Mouse (Mus musculus) heart, postnatal 25 days (tissue): ENCODE results near the gene Fyn. TPM values are rescaled to one million over a fixed set of nuclear protein-coding genes. Genes with fewer than 3 reads are reported as not detected.

ENCODE experiments used
- DNase-seq: peaks from one replicate; pipeline ENCODE4 v3.0.0; 2022; ENCODE audit warnings: low spot score
- intact Hi-C: fragments of 180-260 bp; cut with DNase I; formaldehyde crosslinking; loops from one replicate; pipeline ENCODE4 v1.15.1; 2025
- total RNA-seq, 2 experiments: library from RNA; stranded (reverse); gene quantifications; 2 replicates each; pipeline ENCODE4 v1.2.3; 2021

Gene Fyn
- total RNA-seq, result 10 to 100 TPM; 29.1 to 42.5 TPM

- intact Hi-C loops, result loop anchor here (2.0 to 5.0 kb wide), 2 partner anchors 128 to 196 kb away; no protein-coding TSS in a partner anchor
- no peak for DNase-seq
These were observed at the start of gene Fyn for GRCm38 (mm10) chr10:39368572-39369135. Gene Fyn, plus strand, starts transcription at chr10:39368855.

GRCm38 (mm10) chr10:39320798-39321622 is 47.6 kb upstream of the Fyn start:
- intact Hi-C loops, result no loop called here
- DNase-seq, result peak; percentile 9

- intact Hi-C loops, result no loop called here
These were observed 47.1 kb upstream of the Fyn start for GRCm38 (mm10) chr10:39321623-39321985.

GRCm38 (mm10) chr10:39322143-39322542 is 46.5 kb upstream of the Fyn start:
- DNase-seq, result no peak
- intact Hi-C loops, result no loop called here

More at GRCm38 (mm10) chr10:39321623-39321985, 47.1 kb upstream of the Fyn start:
- no peak for DNase-seq

- no peak for DNase-seq
- intact Hi-C loops, result no loop called here
These were observed 44.4 kb upstream of the Fyn start for GRCm38 (mm10) chr10:39324291-39324690.

- no peak for DNase-seq
- intact Hi-C loops, result no loop called here
These were observed 40.0 kb upstream of the Fyn start for GRCm38 (mm10) chr10:39328661-39329060.

- DNase-seq, result no peak
- intact Hi-C loops, result no loop called here
These were observed 34.3 kb upstream of the Fyn start for GRCm38 (mm10) chr10:39334320-39334719.

GRCm38 (mm10) chr10:39335880-39336279 is 32.8 kb upstream of the Fyn start:
- DNase-seq, result no peak
- intact Hi-C loops, result no loop called here

GRCm38 (mm10) chr10:39339189-39339968 is 29.3 kb upstream of the Fyn start:
- DNase-seq, result no peak
- intact Hi-C loops, result no loop called here

- intact Hi-C loops, result no loop called here
- DNase-seq, result no peak
These were observed 28.8 kb upstream of the Fyn start for GRCm38 (mm10) chr10:39339969-39340236.

- intact Hi-C loops, result no loop called here
- DNase-seq, result no peak
These were observed 25.1 kb upstream of the Fyn start for GRCm38 (mm10) chr10:39343551-39343950.

- intact Hi-C loops, result no loop called here
These were observed 22.7 kb upstream of the Fyn start for GRCm38 (mm10) chr10:39345921-39346320.

GRCm38 (mm10) chr10:39349781-39350364 is 18.8 kb upstream of the Fyn start:
- intact Hi-C loops, result no loop called here
- no peak for DNase-seq

More at GRCm38 (mm10) chr10:39345921-39346320, 22.7 kb upstream of the Fyn start:
- DNase-seq, result no peak

- no peak for DNase-seq
- intact Hi-C loops, result no loop called here
These were observed 4.5 kb upstream of the Fyn start for GRCm38 (mm10) chr10:39364196-39364595.

- intact Hi-C loops, result loop anchor here (2.0 to 5.0 kb wide), 2 partner anchors 129 to 197 kb away; no protein-coding TSS in a partner anchor
- peak; percentile 95 for DNase-seq
These were observed 862 bp downstream of the Fyn start for GRCm38 (mm10) chr10:39369502-39369931.

GRCm38 (mm10) chr10:39369977-39370785 is 1.5 kb downstream of the Fyn start:
- intact Hi-C loops, result loop anchor here (2.0 to 5.0 kb wide), 4 partner anchors 82 to 198 kb away; no protein-coding TSS in a partner anchor
- DNase-seq, result peak; percentile 20

- DNase-seq, result no peak
- intact Hi-C loops, result loop anchor here (5.0 kb wide), 2 partner anchors 81 to 146 kb away; no protein-coding TSS in a partner anchor
These were observed 2.1 kb downstream of the Fyn start for GRCm38 (mm10) chr10:39370786-39371221.

GRCm38 (mm10) chr10:39371467-39371866 is 2.8 kb downstream of the Fyn start:
- DNase-seq, result no peak
- intact Hi-C loops, result loop anchor here (5.0 kb wide), 2 partner anchors 81 to 146 kb away; no protein-coding TSS in a partner anchor

GRCm38 (mm10) chr10:39371991-39372390 is 3.3 kb downstream of the Fyn start:
- no peak for DNase-seq
- intact Hi-C loops, result loop anchor here (5.0 kb wide), 2 partner anchors 80 to 145 kb away; no protein-coding TSS in a partner anchor
